Mouse (Mus musculus) E14TG2a.4 (cell line): ENCODE measurements around the gene Lrrc8d.
"Not testable (repeated sequence)": the region's sequence is repeated elsewhere in the genome, so short reads cannot be mapped to it uniquely, and the experiment has no call there.

ENCODE experiments used
- H3K27me3 ChIP-seq: 2 replicates; pipeline ENCODE4 v1.6.1; 2014; ENCODE audit warnings: low read length, control low read depth; ENCODE audit not compliant: insufficient read depth
- H3K36me3 ChIP-seq: 2 replicates; pipeline ENCODE4 v1.6.1; 2014; ENCODE audit warnings: low read length, control low read depth; ENCODE audit not compliant: insufficient read depth
- H3K4me1 ChIP-seq: replicated peaks from 2 replicates; pipeline ENCODE4 v1.6.1; 2014; ENCODE audit warnings: low read depth, low read length, control low read depth
- H3K4me3 ChIP-seq: replicated peaks from 2 replicates; pipeline ENCODE4 v1.5.1; 2014; ENCODE audit warnings: mild to moderate bottlenecking, low read length
- H3K9me3 ChIP-seq: 2 replicates; pipeline ENCODE4 v1.6.1; 2014; ENCODE audit warnings: low read length, control low read depth
- CTCF ChIP-seq: conservative IDR thresholded peaks from 2 replicates; pipeline ENCODE4 v1.5.1; 2014; ENCODE audit warnings: low read length
- NANOG ChIP-seq: IDR thresholded peaks from 2 replicates; pipeline ENCODE4 v1.6.1; 2014; ENCODE audit warnings: borderline replicate concordance, low read length, mixed read lengths
- POU5F1 ChIP-seq: IDR thresholded peaks from 2 replicates; pipeline ENCODE4 v1.6.1; 2014; ENCODE audit warnings: low read length, borderline replicate concordance

Gene Lrrc8d

DNA sequence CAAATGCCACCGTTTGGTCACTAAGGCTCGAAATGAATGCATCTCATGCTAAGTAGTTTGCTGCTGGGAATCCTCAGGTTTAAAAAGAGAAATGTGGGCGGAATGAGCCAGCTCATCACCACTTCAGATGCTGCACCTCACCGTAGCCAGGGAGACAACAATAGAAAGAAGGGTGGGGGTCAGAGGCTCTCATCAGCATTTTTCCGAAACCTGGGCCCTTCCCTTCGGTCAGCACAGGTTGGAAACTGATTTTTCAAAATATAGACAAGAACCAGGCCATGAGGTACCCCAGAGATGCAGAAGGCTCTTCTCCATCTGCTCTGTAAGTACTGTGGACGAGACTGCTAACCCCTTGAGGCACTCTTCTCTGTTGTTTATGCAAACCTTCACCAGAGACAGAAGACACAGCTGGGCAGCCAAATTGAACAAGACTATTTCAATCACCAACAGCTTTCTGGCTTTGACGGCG, 17.6 kb upstream of the Lrrc8d start:
- Histone ChIP-seq H3K4me1 (peaks cover 74% of the 10 kb centered on the region), H3K36me3 (no peaks in the 10 kb centered on the region), H3K9me3 (no peaks in the 10 kb centered on the region), H3K4me3 (no peak overlapping the region; the same call in 1 of the 2 replicates), H3K27me3 (no peaks in the 10 kb centered on the region; the same call in 1 of the 2 replicates)
- TF ChIP-seq CTCF (no peak), NANOG (no peak), POU5F1 (no peak)

DNA sequence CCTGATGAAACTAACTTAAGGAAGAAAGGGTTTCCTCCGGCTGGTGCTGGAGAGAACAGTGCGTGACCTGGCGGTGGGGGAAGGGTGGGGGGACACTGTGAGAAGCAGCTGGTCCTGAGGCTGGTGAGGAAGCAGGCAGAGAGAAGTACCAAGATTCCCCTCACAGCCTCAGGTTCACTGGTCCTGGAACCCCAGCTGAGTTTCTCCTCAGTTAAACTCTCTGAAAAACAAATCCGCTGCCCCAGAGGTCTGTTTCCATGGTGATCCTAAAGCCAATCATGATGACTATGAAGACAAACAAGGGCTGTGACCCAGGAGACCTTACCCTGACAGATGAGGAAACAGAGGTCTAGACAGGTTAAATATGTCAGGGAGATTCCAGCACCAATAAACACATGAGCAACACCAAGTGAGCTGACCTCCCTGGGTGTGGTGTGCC, 15.8 kb upstream of the Lrrc8d start:
- no peak overlapping the region for H3K4me3 ChIP-seq
- peaks cover 83% of the 10 kb centered on the region for H3K4me1 ChIP-seq
- no peaks in the 10 kb centered on the region for H3K36me3 ChIP-seq
- no peak for TF ChIP-seq NANOG
- no peak for TF ChIP-seq CTCF
- TF ChIP-seq POU5F1, result no peak
- H3K9me3 ChIP-seq, result no peaks in the 10 kb centered on the region
- no peaks in the 10 kb centered on the region; the same call in 1 of the 2 replicates for H3K27me3 ChIP-seq

DNA sequence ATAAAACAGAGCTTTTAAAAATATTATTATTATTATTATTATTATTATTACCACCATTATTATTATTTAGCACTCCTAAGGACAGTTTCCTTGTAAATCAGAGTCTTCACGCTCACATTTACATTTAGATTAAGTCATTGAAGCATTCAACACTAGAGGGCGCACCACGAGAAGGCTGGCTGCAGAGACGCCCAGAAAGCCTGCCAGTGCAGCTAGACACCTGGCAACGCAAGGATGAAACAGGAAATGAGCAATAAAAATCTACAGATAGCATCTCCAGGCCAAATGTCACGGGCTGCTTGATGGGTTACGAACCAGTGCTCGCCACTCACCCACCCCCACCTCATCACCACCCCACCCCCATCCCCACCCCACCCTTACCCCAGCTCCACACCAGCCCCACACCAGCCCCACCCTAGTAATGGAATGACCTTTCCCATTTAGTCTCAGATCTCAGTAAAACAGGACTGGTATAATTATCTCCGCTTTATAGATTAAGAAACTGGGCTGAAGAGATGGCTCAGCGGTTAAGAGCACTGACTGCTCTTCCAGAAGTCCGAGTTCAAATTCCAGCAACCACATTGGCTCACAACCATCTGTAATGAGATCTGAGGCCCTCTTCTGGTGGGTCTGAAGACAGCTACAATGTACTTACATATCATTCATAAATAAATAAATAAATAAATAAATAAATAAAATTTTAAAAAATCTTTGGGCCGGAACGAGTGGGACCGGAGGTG, 14.7 kb upstream of the Lrrc8d start:
- no peaks in the 10 kb centered on the region for H3K9me3 ChIP-seq
- TF ChIP-seq NANOG (no peak), CTCF (peak; percentile 58)

DNA sequence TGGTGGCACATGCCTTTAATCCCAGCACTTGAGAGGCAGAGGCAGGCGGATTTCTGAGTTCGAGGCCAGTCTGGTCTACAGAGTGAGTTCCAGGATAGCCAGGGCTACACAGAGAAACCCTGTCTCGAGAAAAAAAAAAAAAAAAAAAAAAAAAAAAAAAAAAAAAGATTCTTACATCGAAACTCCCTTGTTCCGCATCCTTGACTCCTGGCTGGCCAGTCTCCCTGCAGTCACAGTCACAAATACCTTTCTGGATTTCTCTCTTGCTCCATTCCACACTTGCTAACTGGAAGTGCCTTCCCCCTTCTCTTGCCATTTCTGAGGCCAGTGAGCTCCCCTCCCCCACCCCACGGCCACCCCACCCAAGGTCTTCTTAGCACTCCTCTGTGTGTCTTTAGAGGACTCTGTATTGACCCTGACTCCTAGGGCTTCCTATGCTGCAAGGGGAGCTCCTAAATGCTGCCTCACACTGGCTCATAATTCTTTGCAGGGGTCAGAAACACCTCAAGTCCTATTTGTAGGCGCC, 13.9 kb upstream of the Lrrc8d start:
- H3K4me3 ChIP-seq, H3K27me3 ChIP-seq, H3K9me3 ChIP-seq, H3K36me3 ChIP-seq: not testable (repeated sequence)
- peaks cover 80% of the 10 kb centered on the region for H3K4me1 ChIP-seq

More for the DNA sequence above, 14.7 kb upstream of the Lrrc8d start:
- Histone ChIP-seq H3K4me1 (peaks cover 82% of the 10 kb centered on the region), H3K4me3 (no peak overlapping the region), H3K27me3 (no peaks in the 10 kb centered on the region; the same call in 1 of the 2 replicates), H3K36me3 (no peaks in the 10 kb centered on the region)

DNA sequence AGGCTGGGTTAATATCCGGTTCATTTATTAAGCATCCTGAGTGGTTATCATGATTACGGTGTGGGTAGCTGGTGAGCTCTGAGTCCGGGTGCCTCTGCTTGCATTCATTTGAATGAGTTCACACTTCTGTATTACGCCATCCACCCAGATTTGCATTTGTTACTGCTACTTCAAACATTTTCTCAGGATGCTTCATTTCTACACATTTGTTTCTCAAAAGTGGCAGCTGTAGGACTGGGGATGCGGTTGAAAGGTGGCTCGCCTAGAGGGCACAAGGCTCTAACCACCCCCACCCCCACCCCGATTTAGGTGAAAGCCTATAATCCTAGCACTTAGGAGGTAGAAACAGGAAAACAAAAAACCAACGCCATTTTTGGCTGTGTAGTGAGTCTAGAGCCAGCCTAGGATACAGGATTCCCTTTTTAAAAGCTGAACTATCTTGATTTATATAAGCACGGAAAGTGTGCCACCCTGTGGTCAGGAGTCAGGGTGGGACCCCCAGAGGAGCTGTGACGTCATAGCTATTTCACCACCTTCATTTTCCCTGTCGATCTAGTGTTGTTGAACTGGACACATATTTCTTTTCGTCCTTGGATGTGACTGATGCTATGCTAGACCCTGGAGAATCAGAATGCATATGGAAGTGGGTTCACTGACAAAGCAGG, 13.3 kb upstream of the Lrrc8d start:
- H3K4me1 ChIP-seq, result peaks cover 80% of the 10 kb centered on the region
- H3K9me3 ChIP-seq, result no peaks in the 10 kb centered on the region
- H3K36me3 ChIP-seq, result no peaks in the 10 kb centered on the region
- no peaks in the 10 kb centered on the region for H3K27me3 ChIP-seq
- no peak overlapping the region for H3K4me3 ChIP-seq
- TF ChIP-seq CTCF (no peak), NANOG (no peak), POU5F1 (no peak)

DNA sequence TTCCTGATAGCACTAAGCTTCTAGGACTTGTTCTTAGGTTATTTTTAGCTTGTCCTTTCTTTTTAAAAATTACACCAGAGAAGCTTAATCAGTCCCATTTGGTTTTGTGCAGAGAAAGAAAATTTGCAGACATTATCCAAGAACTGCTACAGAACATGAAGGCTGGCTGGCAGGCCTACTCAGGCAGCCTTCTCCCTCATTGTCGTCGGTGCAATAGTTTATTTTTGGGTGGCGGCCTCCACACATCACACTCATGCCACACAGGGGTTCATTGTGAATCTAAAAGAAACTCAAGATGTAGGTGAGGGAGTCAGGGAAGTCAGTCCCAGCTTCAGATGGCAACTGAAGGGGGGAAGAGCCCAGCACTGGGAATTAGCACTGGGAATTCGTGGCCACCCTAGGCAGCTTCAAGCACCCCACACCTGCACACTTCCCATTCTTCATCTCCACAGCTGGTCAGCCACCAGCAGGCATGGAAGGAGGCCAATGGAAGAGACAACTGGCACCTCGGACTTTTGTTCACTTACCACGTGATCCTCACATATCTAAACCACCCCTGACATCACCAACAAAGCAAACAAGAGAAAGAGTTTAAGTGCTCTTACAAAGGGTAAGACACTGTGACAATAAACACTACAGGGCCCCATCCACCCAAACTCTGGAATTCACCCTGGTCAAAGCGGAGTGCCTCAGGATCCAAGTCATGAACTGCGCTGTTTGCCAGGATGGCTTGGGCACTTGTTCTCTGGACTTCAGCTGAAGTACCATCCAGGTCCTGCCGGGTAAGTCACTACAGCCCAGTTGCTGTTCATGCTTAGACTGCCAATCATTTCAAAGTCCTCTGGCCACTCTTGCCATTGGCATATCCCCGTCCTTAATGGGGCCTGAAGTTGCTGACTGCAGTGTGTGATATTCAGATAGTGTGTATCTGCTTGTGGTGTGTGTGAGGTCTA, 9.0 kb upstream of the Lrrc8d start:
- no peaks in the 10 kb centered on the region for H3K9me3 ChIP-seq
- no peak for TF ChIP-seq NANOG
- TF ChIP-seq CTCF, result no peak
- no peak for TF ChIP-seq POU5F1
- H3K36me3 ChIP-seq, result 0 out of 2 replicates have a peak, but pooled peaks cover 11% of the 10 kb centered on the region
- no peak overlapping the region for H3K4me3 ChIP-seq
- H3K27me3 ChIP-seq, result no peaks in the 10 kb centered on the region
- peaks cover 51% of the 10 kb centered on the region for H3K4me1 ChIP-seq

DNA sequence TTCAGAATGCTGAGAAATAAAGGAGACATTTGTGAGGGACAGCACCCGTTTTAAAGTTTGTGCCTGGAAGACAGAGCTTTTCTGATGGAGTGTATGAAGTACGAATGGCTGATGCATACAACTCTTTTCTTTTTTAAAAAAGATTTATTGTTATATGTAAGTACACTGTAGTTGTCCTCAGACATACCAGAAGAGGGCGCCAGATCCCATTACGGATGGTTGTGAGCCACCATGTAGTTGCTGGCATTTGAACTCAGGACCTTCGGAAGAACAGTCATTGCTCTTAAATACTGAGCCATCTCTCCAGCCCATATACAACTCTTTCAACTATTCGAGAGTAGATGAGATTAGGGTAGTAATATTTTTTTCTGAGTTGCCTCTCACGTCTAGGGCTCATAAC, 8.1 kb upstream of the Lrrc8d start:
- Histone ChIP-seq H3K36me3 (0 out of 2 replicates have a peak, but pooled peaks cover 11% of the 10 kb centered on the region), H3K27me3 (no peaks in the 10 kb centered on the region), H3K4me1 (peaks cover 51% of the 10 kb centered on the region), H3K9me3 (no peaks in the 10 kb centered on the region), H3K4me3 (no peak overlapping the region)
- TF ChIP-seq POU5F1, result no peak
- TF ChIP-seq NANOG, result no peak
- peak; percentile 57 for TF ChIP-seq CTCF
